Mouse (Mus musculus) lung, postnatal 0 days (tissue): ENCODE measurements around the gene Rpp25l.

Experiments used
- CTCF ChIP-seq: IDR thresholded peaks from 2 replicates; pipeline ENCODE4 v1.5.1; 2016; ENCODE audit warnings: antibody characterized with exemption, mild to moderate bottlenecking
- EP300 ChIP-seq: IDR thresholded peaks from 2 replicates; pipeline ENCODE4 v1.6.1; 2016; ENCODE audit warnings: antibody characterized with exemption, mild to moderate bottlenecking, control low read depth

GRCm38 (mm10) chr4:41755338-41756305, 42.3 kb upstream of the Rpp25l start, which contains the start of gene Sigmar1:
- peak; percentile 91 for TF ChIP-seq CTCF
- peak; percentile 34; the same call in 1 of the 2 replicates for TF ChIP-seq EP300
